Mouse (Mus musculus) liver, embryonic 12.5 days (tissue): ENCODE results near the gene Vmn1r237. TPM values are rescaled to one million over a fixed set of nuclear protein-coding genes. Genes with fewer than 3 reads are reported as not detected.

Experiments used
- ATAC-seq: fragments of 200-750 bp; cut with Nextera tagmentation; 2 replicates; pipeline ENCODE4 v1.8.0; 2017; ENCODE audit warnings: moderate number of reproducible peaks, mild to moderate bottlenecking, moderate library complexity
- H3K27ac ChIP-seq: fragments of 300-500 bp; sonication (generic); 2 replicates; pipeline ENCODE4 v1.5.1; 2016; ENCODE audit warnings: mild to moderate bottlenecking
- H3K27me3 ChIP-seq: fragments of 300-500 bp; sonication (generic); replicated peaks from 2 replicates; pipeline ENCODE4 v1.6.1; 2016; ENCODE audit warnings: mild to moderate bottlenecking, moderate library complexity
- H3K36me3 ChIP-seq: fragments of 300-500 bp; sonication (generic); 2 replicates; pipeline ENCODE4 v1.6.1; 2016; ENCODE audit warnings: mild to moderate bottlenecking, moderate library complexity
- H3K4me1 ChIP-seq: fragments of 300-500 bp; sonication (generic); 2 replicates; pipeline ENCODE4 v1.6.1; 2016
- H3K4me2 ChIP-seq: fragments of 300-500 bp; sonication (generic); 2 replicates; pipeline ENCODE4 v1.6.1; 2016; ENCODE audit warnings: mild to moderate bottlenecking, moderate library complexity
- H3K4me3 ChIP-seq: fragments of 300-500 bp; sonication (generic); 2 replicates; pipeline ENCODE4 v1.5.1; 2016; ENCODE audit warnings: mild to moderate bottlenecking, moderate library complexity
- H3K9ac ChIP-seq: fragments of 300-500 bp; sonication (generic); 2 replicates; pipeline ENCODE4 v1.6.1; 2016; ENCODE audit warnings: mild to moderate bottlenecking, moderate library complexity
- H3K9me3 ChIP-seq: fragments of 300-500 bp; sonication (generic); replicated peaks from 2 replicates; pipeline ENCODE4 v1.6.1; 2016; ENCODE audit warnings: mild to moderate bottlenecking, moderate library complexity
- WGBS: fragments of 180-500 bp; shearing (Covaris S2); methylation state at CpG from one replicate; pipeline ENCODE4 v1.1.7; 2016; ENCODE audit not compliant: insufficient replicate concordance; 5-methylcytosine and 5-hydroxymethylcytosine counted together
- microRNA-seq: library from miRNA; unstranded; fragments of <30 nt; microRNA quantifications from one replicate; pipeline ENCODE4, GENCODE M21; 2017
- polyA plus RNA-seq: library from polyadenylated mRNA; unstranded; fragments of >200 nt; fragmentation: Nextera tagmentation; extraction: Ambion mirVana; gene quantifications from 2 replicates; pipeline ENCODE4 v1.2.1, GENCODE M21; 2016

Gene Vmn1r237
- polyA plus RNA-seq, result not detected in 2 replicates

GRCm38 (mm10) chr17:21311565-21311964, at the start of gene Vmn1r237:
Gene Vmn1r237 (plus strand): TSS chr17:21311865.
- ATAC-seq, result no peak
- H3K4me3 ChIP-seq, result no peak within 1 kb of the TSS

GRCm38 (mm10) chr17:21272103-21272502, 39.6 kb upstream of the Vmn1r237 start:
- Histone ChIP-seq H3K9me3 (no peaks in the 10 kb centered on the region), H3K4me1 (no peaks in the 10 kb centered on the region), H3K27me3 (no peaks in the 10 kb centered on the region), H3K4me2 (no peak overlapping the region), H3K4me3 (no peak overlapping the region), H3K36me3 (no peaks in the 10 kb centered on the region), H3K27ac (no peak overlapping the region), H3K9ac (no peak overlapping the region)
- WGBS, result 10% methylated on average over 4 of the region's 4 CpGs
- ATAC-seq, result no peak

More at GRCm38 (mm10) chr17:21311565-21311964, at the start of gene Vmn1r237:
- Histone ChIP-seq H3K36me3 (no peaks in the 10 kb centered on the region), H3K9me3 (no peaks in the 10 kb centered on the region), H3K4me2 (no peak within 1 kb of the TSS), H3K27me3 (no peaks in the 10 kb centered on the region), H3K27ac (no peak within 1 kb of the TSS), H3K9ac (no peak within 1 kb of the TSS), H3K4me1 (no peaks in the 10 kb centered on the region)

GRCm38 (mm10) chr17:21282642-21283041, 29.0 kb upstream of the Vmn1r237 start, which contains the start of gene Vmn1r236:
Gene Vmn1r236 (plus strand): TSS chr17:21282942.
- H3K4me1 ChIP-seq, result no peaks in the 10 kb centered on the region
- no peaks in the 10 kb centered on the region for H3K9me3 ChIP-seq
- ATAC-seq, result no peak
- WGBS, result 59% methylated on average over 3 of the region's 3 CpGs
- H3K4me3 ChIP-seq, result no peak within 1 kb of the TSS
- H3K36me3 ChIP-seq, result no peaks in the 10 kb centered on the region
- no peak within 1 kb of the TSS for H3K27ac ChIP-seq
- no peak within 1 kb of the TSS for H3K9ac ChIP-seq
- H3K27me3 ChIP-seq, result no peaks in the 10 kb centered on the region
- no peak within 1 kb of the TSS for H3K4me2 ChIP-seq

- no peaks in the 10 kb centered on the region for H3K27me3 ChIP-seq
- no peaks in the 10 kb centered on the region for H3K9me3 ChIP-seq
- no peaks in the 10 kb centered on the region for H3K36me3 ChIP-seq
- H3K4me1 ChIP-seq, result no peaks in the 10 kb centered on the region
- no peak for ATAC-seq
- H3K9ac ChIP-seq, result no peak overlapping the region
- no peak overlapping the region for H3K4me2 ChIP-seq
- no peak overlapping the region for H3K4me3 ChIP-seq
- H3K27ac ChIP-seq, result no peak overlapping the region
Observed at GRCm38 (mm10) chr17:21284395-21284794, 27.3 kb upstream of the Vmn1r237 start.

GRCm38 (mm10) chr17:21289695-21290094, 22.0 kb upstream of the Vmn1r237 start:
- Histone ChIP-seq H3K9ac (no peak overlapping the region), H3K27me3 (no peaks in the 10 kb centered on the region), H3K27ac (no peak overlapping the region), H3K36me3 (no peaks in the 10 kb centered on the region), H3K4me3 (no peak overlapping the region), H3K4me2 (no peak overlapping the region), H3K9me3 (no peaks in the 10 kb centered on the region), H3K4me1 (no peaks in the 10 kb centered on the region)
- ATAC-seq, result no peak

Small RNA genes lying within 50 kb of the gene (microRNA-seq; reads per million reads assigned to microRNA genes)
- gene Gm26384, result not detected

Other genes starting within 250 kb of the Vmn1r237 start
- not detected in 2 replicates for gene Vmn1r234, start 85.8 kb upstream of the Vmn1r237 start, polyA plus RNA-seq
- not detected in 2 replicates for gene Vmn1r235, start 55.5 kb upstream of the Vmn1r237 start, polyA plus RNA-seq
- not detected in 2 replicates for gene Vmn1r236, start 28.9 kb upstream of the Vmn1r237 start, polyA plus RNA-seq
- gene Zfp677, start 71.9 kb downstream of the Vmn1r237 start, polyA plus RNA-seq, result 1.0 and 1.3 TPM in 2 replicates
- 1.8 and 3.1 TPM in 2 replicates for gene Zfp54, start 111.4 kb downstream of the Vmn1r237 start, polyA plus RNA-seq
- gene Zfp51, start 138.5 kb downstream of the Vmn1r237 start, polyA plus RNA-seq, result 7.8 and 8.4 TPM in 2 replicates
- 4.1 TPM in 2 replicates for gene Zfp53, start 177.1 kb downstream of the Vmn1r237 start, polyA plus RNA-seq
- gene Zfp52, start 223.7 kb downstream of the Vmn1r237 start, polyA plus RNA-seq, result 1.4 and 1.5 TPM in 2 replicates